Mouse (Mus musculus) kidney, embryonic 16.5 days (tissue): ENCODE data around the gene Git2. TPM values are rescaled to one million over a fixed set of nuclear protein-coding genes. Genes with fewer than 3 reads are reported as not detected.
A peak's percentile ranks its signal among the peaks of the same experiment; 100 is the strongest.

Experiments used
- ATAC-seq: fragments of 200-750 bp; cut with Nextera tagmentation; 2 replicates; pipeline ENCODE4 v1.8.0; 2017; ENCODE audit warnings: moderate TSS enrichment; ENCODE audit not compliant: low FRiP score, low TSS enrichment
- H3K27ac ChIP-seq: fragments of 300-500 bp; sonication (generic); 2 replicates; pipeline ENCODE4 v1.5.1; 2014; ENCODE audit warnings: low read length
- H3K27me3 ChIP-seq: fragments of 300-500 bp; sonication (generic); 2 replicates; pipeline ENCODE4 v1.6.1; 2014; ENCODE audit warnings: low read length, control low read depth, mixed read lengths; ENCODE audit not compliant: insufficient read depth
- H3K36me3 ChIP-seq: fragments of 300-500 bp; sonication (generic); 2 replicates; pipeline ENCODE4 v1.6.1; 2014; ENCODE audit warnings: low read length, control low read depth, mixed read lengths; ENCODE audit not compliant: insufficient read depth
- H3K4me1 ChIP-seq: fragments of 300-500 bp; sonication (generic); 2 replicates; pipeline ENCODE4 v1.6.1; 2014; ENCODE audit warnings: low read length, control low read depth, mixed read lengths; ENCODE audit not compliant: insufficient read depth
- H3K4me2 ChIP-seq: fragments of 300-500 bp; sonication (generic); replicated peaks from 2 replicates; pipeline ENCODE4 v1.6.1; 2014; ENCODE audit warnings: low read depth, low read length
- H3K4me3 ChIP-seq: fragments of 300-500 bp; sonication (generic); 2 replicates; pipeline ENCODE4 v1.5.1; 2014; ENCODE audit warnings: mild to moderate bottlenecking, low read length
- H3K9ac ChIP-seq: fragments of 300-500 bp; sonication (generic); replicated peaks from 2 replicates; pipeline ENCODE4 v1.6.1; 2014; ENCODE audit warnings: low read length
- H3K9me3 ChIP-seq: fragments of 300-500 bp; sonication (generic); 2 replicates; pipeline ENCODE4 v1.6.1; 2016; ENCODE audit warnings: low read length, control low read depth
- WGBS: fragments of 180-500 bp; shearing (Covaris S2); extraction: QIAGEN DNeasy Blood & Tissue Kit; methylation state at CpG from one replicate; pipeline ENCODE4 v1.1.7; 2014; 5-methylcytosine and 5-hydroxymethylcytosine counted together
- polyA plus RNA-seq: library from polyadenylated mRNA; unstranded; fragments of >200 nt; fragmentation: Nextera tagmentation; extraction: Ambion mirVana; gene quantifications from 2 replicates; pipeline ENCODE4 v1.2.1, GENCODE M21; 2015

The Git2 gene
- polyA plus RNA-seq, 1 experiment from 2014 or later: 45.7 TPM

DNA sequence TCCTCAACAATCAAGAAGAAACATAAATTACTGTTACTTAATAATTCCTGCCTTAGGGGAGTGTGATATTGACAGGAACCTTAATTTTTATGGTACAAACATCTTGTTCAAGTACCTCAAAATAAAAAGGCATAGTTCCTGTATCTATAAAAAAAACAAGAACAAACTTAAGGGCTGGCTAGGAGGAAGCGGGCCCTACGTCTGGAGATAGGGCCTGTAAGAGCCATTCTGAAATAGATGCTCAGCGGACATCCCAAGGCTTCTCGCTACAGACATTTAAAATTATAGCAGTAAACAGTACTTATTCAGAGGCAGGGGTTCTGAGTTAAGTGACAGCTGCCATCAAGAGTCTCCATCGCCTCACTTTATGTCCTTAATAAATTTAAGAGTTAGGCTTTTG is 27.8 kb downstream of the Git2 start:
- Histone ChIP-seq H3K27me3 (no peaks in the 10 kb centered on the region), H3K4me3 (no peak overlapping the region), H3K4me2 (no peak overlapping the region), H3K9me3 (no peaks in the 10 kb centered on the region), H3K4me1 (no peaks in the 10 kb centered on the region), H3K27ac (no peak overlapping the region), H3K36me3 (peaks cover 69% of the 10 kb centered on the region), H3K9ac (no peak overlapping the region)
- ATAC-seq: no peak
- 94% methylated on average over 5 of the region's 5 CpGs for WGBS

GRCm38 (mm10) chr5:114746886-114747285 is 28.4 kb downstream of the Git2 start:
- H3K4me2 ChIP-seq: no peak overlapping the region
- no peak overlapping the region for H3K9ac ChIP-seq
- no peak overlapping the region for H3K4me3 ChIP-seq
- no peaks in the 10 kb centered on the region for H3K4me1 ChIP-seq
- H3K27me3 ChIP-seq: no peaks in the 10 kb centered on the region
- H3K27ac ChIP-seq: no peak overlapping the region
- 94% methylated on average over 4 of the region's 4 CpGs for WGBS
- H3K36me3 ChIP-seq: peaks cover 70% of the 10 kb centered on the region
- no peak for ATAC-seq
- no peaks in the 10 kb centered on the region for H3K9me3 ChIP-seq

DNA sequence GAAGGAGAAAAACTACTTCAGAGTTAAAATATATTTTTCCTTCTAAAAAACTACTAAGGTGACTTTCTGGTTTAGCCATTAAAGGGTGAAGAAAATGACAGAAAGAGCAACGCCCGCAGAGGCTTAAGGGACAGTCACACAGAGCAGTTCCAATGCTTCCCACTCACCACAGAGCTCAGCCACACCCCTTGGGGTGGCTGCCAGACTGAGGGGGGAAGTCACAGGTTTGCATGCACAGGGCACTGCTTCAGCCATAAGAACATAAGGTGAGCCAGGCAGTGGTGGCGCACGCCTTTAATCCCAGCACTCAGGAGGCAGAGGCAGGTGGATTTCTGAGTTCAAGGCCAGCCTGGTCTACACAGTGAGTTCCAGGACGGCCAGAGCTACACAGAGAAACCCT is 29.7 kb downstream of the Git2 start:
- Histone ChIP-seq H3K4me1 (no peaks in the 10 kb centered on the region), H3K4me3 (no peak overlapping the region), H3K27me3 (no peaks in the 10 kb centered on the region), H3K9me3 (no peaks in the 10 kb centered on the region), H3K27ac (no peak overlapping the region), H3K4me2 (no peak overlapping the region), H3K36me3 (peaks cover 68% of the 10 kb centered on the region), H3K9ac (no peak overlapping the region)
- no peak for ATAC-seq
- 85% methylated on average over 5 of the region's 5 CpGs for WGBS

- no peak overlapping the region for H3K4me2 ChIP-seq
- peaks cover 4% of the 10 kb centered on the region for H3K4me1 ChIP-seq
- ATAC-seq: no peak
- 86% methylated on average over 8 of the region's 8 CpGs for WGBS
- H3K36me3 ChIP-seq: peaks cover 61% of the 10 kb centered on the region
- no peak overlapping the region for H3K27ac ChIP-seq
- no peak overlapping the region for H3K4me3 ChIP-seq
- H3K9me3 ChIP-seq: no peaks in the 10 kb centered on the region
- no peak overlapping the region for H3K9ac ChIP-seq
- no peaks in the 10 kb centered on the region for H3K27me3 ChIP-seq
Observed at GRCm38 (mm10) chr5:114743697-114744090, 31.6 kb downstream of the Git2 start.

GRCm38 (mm10) chr5:114742998-114743696 is 32.2 kb downstream of the Git2 start:
- ATAC-seq: 0 out of 2 replicates have a peak, but pooled peaks have one; percentile 36
- peaks cover 62% of the 10 kb centered on the region for H3K36me3 ChIP-seq
- no peak overlapping the region for H3K4me3 ChIP-seq
- H3K9ac ChIP-seq: no peak overlapping the region
- no peaks in the 10 kb centered on the region for H3K27me3 ChIP-seq
- H3K4me1 ChIP-seq: peaks cover 8% of the 10 kb centered on the region
- WGBS: 93% methylated on average over 13 of the region's 13 CpGs
- H3K4me2 ChIP-seq: no peak overlapping the region
- H3K9me3 ChIP-seq: no peaks in the 10 kb centered on the region
- no peak overlapping the region for H3K27ac ChIP-seq

DNA sequence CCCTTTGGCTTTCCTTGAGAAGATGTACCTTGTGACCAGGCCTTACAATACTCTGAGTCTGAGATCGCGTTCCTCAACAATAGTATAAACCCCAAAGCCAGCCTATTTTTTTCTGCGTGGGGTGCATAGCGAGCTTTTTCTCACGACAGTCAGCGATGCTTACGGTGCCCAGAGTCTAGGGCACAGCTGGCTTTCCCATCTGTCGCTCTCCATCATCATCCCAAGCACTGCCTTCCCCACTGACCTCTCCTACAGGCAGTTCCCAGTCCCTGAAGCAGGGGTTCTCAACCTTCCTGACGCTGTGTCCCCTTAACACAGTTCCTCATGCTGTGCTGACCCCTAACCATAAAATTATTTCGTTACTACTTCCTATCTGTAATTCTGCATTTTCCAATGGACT is 32.7 kb downstream of the Git2 start:
- Histone ChIP-seq H3K27ac (no peak overlapping the region), H3K4me1 (peaks cover 8% of the 10 kb centered on the region), H3K27me3 (no peaks in the 10 kb centered on the region), H3K4me2 (no peak overlapping the region), H3K9ac (no peak overlapping the region), H3K36me3 (peaks cover 60% of the 10 kb centered on the region), H3K9me3 (no peaks in the 10 kb centered on the region), H3K4me3 (no peak overlapping the region)
- WGBS: 90% methylated on average over 10 of the region's 10 CpGs
- ATAC-seq: no peak

DNA sequence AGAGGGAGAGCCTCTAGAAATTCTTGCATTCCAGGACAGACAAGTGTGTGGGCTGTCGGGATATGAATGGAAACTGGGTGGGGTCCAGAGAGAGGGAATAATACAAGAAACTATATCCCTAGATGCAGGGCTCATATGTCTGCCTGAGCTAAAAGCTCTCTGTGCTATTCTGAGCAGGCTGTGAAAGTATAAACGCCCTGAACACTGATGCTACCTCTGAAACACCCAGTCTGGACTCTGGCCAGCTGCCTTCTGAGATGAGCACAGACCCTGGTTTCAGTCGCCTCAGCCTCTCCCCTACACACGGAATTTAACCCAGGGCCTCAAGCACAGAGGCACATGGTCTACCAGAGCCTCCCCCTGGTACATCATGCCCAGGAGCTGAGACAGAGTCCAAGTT is 34.7 kb downstream of the Git2 start:
- Histone ChIP-seq H3K4me1 (peaks cover 8% of the 10 kb centered on the region), H3K36me3 (peaks cover 69% of the 10 kb centered on the region), H3K27ac (no peak overlapping the region), H3K4me3 (no peak overlapping the region), H3K9ac (no peak overlapping the region), H3K27me3 (no peaks in the 10 kb centered on the region), H3K9me3 (no peaks in the 10 kb centered on the region), H3K4me2 (no peak overlapping the region)
- 73% methylated on average over 4 of the region's 4 CpGs for WGBS
- no peak for ATAC-seq

- H3K4me2 ChIP-seq: no peak overlapping the region
Observed at GRCm38 (mm10) chr5:114738707-114739241, 36.5 kb downstream of the Git2 start.

DNA sequence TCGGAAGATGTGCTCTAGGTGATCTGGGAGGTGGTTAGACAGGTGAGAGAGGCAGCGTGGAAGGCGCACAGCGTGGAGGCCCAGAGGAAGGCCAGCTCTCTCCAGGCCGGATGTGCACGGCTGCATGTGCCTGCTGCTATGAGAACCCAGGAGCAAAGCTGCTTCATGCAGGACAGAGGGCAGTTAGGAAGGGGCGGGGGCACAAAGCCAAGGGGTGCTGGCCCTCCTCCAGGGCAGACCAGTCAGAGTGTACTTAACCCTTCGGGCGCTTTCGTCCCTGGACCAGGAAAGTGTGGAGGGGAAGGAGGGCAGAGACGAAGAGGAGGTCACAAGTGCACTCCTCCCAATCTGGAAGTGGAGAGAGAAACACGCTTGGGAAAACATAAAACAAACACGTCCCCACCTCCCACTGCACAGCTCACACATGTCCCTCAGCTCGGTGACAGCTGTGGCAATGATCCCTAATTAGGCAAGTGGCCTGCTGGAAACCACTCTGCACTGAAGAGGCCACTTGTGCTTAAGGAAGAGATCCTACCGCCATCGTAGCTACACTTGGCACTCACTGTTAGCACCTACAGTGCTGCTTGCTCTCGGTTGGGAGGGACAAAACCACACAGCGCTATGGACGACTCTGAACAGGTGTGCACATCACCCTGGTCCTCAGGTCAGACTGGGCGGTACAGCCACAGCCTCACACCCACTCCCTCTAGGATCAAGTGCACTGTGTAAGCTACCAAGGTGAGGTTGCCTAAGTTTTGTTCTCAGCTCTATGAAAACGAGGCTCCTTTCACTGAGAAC is 38.0 kb downstream of the Git2 start:
- 66% methylated on average over 21 of the region's 21 CpGs for WGBS
- H3K9ac ChIP-seq: no peak overlapping the region
- peaks cover 8% of the 10 kb centered on the region for H3K4me1 ChIP-seq
- peak; percentile 33; the same call in 1 of the 2 replicates for ATAC-seq
- H3K27ac ChIP-seq: no peak overlapping the region
- H3K9me3 ChIP-seq: no peaks in the 10 kb centered on the region
- no peaks in the 10 kb centered on the region for H3K27me3 ChIP-seq
- H3K4me3 ChIP-seq: no peak overlapping the region
- H3K36me3 ChIP-seq: peaks cover 64% of the 10 kb centered on the region
- no peak overlapping the region for H3K4me2 ChIP-seq

More at GRCm38 (mm10) chr5:114738707-114739241, 36.5 kb downstream of the Git2 start:
- H3K27me3 ChIP-seq: no peaks in the 10 kb centered on the region
- peak; percentile 44 for ATAC-seq
- 78% methylated on average over 12 of the region's 12 CpGs for WGBS
- H3K4me1 ChIP-seq: peaks cover 8% of the 10 kb centered on the region
- peak overlapping the region; percentile 17 for H3K27ac ChIP-seq
- no peaks in the 10 kb centered on the region for H3K9me3 ChIP-seq
- no peak overlapping the region for H3K4me3 ChIP-seq
- no peak overlapping the region for H3K9ac ChIP-seq
- H3K36me3 ChIP-seq: peaks cover 65% of the 10 kb centered on the region

GRCm38 (mm10) chr5:114733606-114734005 is 41.7 kb downstream of the Git2 start:
- H3K27me3 ChIP-seq: no peaks in the 10 kb centered on the region
- H3K4me3 ChIP-seq: no peak overlapping the region
- no peak overlapping the region for H3K9ac ChIP-seq
- 82% methylated on average over 15 of the region's 15 CpGs for WGBS
- H3K4me1 ChIP-seq: peaks cover 9% of the 10 kb centered on the region
- H3K36me3 ChIP-seq: peaks cover 75% of the 10 kb centered on the region
- no peak overlapping the region for H3K4me2 ChIP-seq
- no peaks in the 10 kb centered on the region for H3K9me3 ChIP-seq
- no peak for ATAC-seq
- no peak overlapping the region for H3K27ac ChIP-seq
